Mouse (Mus musculus) kidney, adult 9 months (tissue): Measurements from ENCODE around the gene Pde2a.

Experiments
- DNase-seq: peaks from one replicate; pipeline ENCODE4 v3.0.0; 2022

Gene Pde2a

GRCm38 (mm10) chr7:101455141-101455540 lies 33.6 kb downstream of the Pde2a start:
- DNase-seq: no peak

GRCm38 (mm10) chr7:101456318-101456717 lies 34.8 kb downstream of the Pde2a start:
- DNase-seq: no peak

GRCm38 (mm10) chr7:101456789-101457188 lies 35.3 kb downstream of the Pde2a start:
- peak; percentile 38 for DNase-seq

- DNase-seq: no peak
Observed at GRCm38 (mm10) chr7:101457283-101457682, 35.8 kb downstream of the Pde2a start.

GRCm38 (mm10) chr7:101457801-101458200 lies 36.3 kb downstream of the Pde2a start:
- DNase-seq: peak; percentile 49

- no peak for DNase-seq
Observed at GRCm38 (mm10) chr7:101458278-101458781, 36.8 kb downstream of the Pde2a start.

- DNase-seq: no peak
Observed at GRCm38 (mm10) chr7:101459305-101459813, 37.9 kb downstream of the Pde2a start.

- DNase-seq: no peak
Observed at GRCm38 (mm10) chr7:101459923-101460607, 38.6 kb downstream of the Pde2a start.

- DNase-seq: no peak
Observed at GRCm38 (mm10) chr7:101460608-101460957, 39.1 kb downstream of the Pde2a start.

- no peak for DNase-seq
Observed at GRCm38 (mm10) chr7:101461571-101461970, 40.1 kb downstream of the Pde2a start.

GRCm38 (mm10) chr7:101462327-101463068 lies 41.0 kb downstream of the Pde2a start:
- no peak for DNase-seq

GRCm38 (mm10) chr7:101463665-101464271 lies 42.3 kb downstream of the Pde2a start:
- DNase-seq: no peak

GRCm38 (mm10) chr7:101464927-101465326 lies 43.4 kb downstream of the Pde2a start:
- no peak for DNase-seq

- DNase-seq: peak; percentile 80
Observed at GRCm38 (mm10) chr7:101465392-101465791, 43.9 kb downstream of the Pde2a start.

- peak; percentile 72 for DNase-seq
Observed at GRCm38 (mm10) chr7:101465850-101466580, 44.5 kb downstream of the Pde2a start.

- DNase-seq: peak; percentile 56
Observed at GRCm38 (mm10) chr7:101466581-101467081, 45.1 kb downstream of the Pde2a start.

GRCm38 (mm10) chr7:101471423-101471822 lies 49.9 kb downstream of the Pde2a start:
- no peak for DNase-seq

GRCm38 (mm10) chr7:101471968-101472480 lies 50.5 kb downstream of the Pde2a start:
- DNase-seq: no peak

GRCm38 (mm10) chr7:101472598-101473558 lies 51.4 kb downstream of the Pde2a start:
- DNase-seq: no peak

- no peak for DNase-seq
Observed at GRCm38 (mm10) chr7:101474399-101474811, 52.9 kb downstream of the Pde2a start.

- no peak for DNase-seq
Observed at GRCm38 (mm10) chr7:101476028-101476427, 54.5 kb downstream of the Pde2a start.
